Mouse (Mus musculus): ENCODE results near the gene Ywhah. TPM values are rescaled to one million over a fixed set of nuclear protein-coding genes. Genes with fewer than 3 reads are reported as not detected.
"Not testable (repeated sequence)": the region's sequence is repeated elsewhere in the genome, so short reads cannot be mapped to it uniquely, and the experiment has no call there.

Gene Ywhah
- polyA plus RNA-seq, 1 experiment from 2014 or later: 470 TPM

- no peak overlapping the region for H3K4me2 ChIP-seq
- H3K9me3 ChIP-seq (replicated peaks): no peaks in the 10 kb centered on the region
- H3K9ac ChIP-seq: no peak overlapping the region
- H3K4me3 ChIP-seq: no peak overlapping the region
- H3K27ac ChIP-seq: no peak overlapping the region
- 0 out of 2 replicates have a peak, but pooled peaks cover 4% of the 10 kb centered on the region for H3K27me3 ChIP-seq
- WGBS: 79% methylated on average over 5 of the region's 5 CpGs
- no peaks in the 10 kb centered on the region for H3K36me3 ChIP-seq (ENCODE audit: poor library complexity, severe bottlenecking)
- peaks cover 29% of the 10 kb centered on the region for H3K4me1 ChIP-seq
- ATAC-seq: no peak
Observed at GRCm38 (mm10) chr5:33015579-33015978, 3.0 kb upstream of the Ywhah start.

GRCm38 (mm10) chr5:33018189-33018560 lies 441 bp upstream of the Ywhah start:
- no peak for ATAC-seq
- H3K4me3 ChIP-seq: peak overlapping the region; percentile 86
- H3K9me3 ChIP-seq (replicated peaks): no peaks in the 10 kb centered on the region
- H3K27me3 ChIP-seq: no peaks in the 10 kb centered on the region
- peaks cover 7% of the 10 kb centered on the region; the same call in 1 of the 2 replicates for H3K36me3 ChIP-seq (ENCODE audit: poor library complexity, severe bottlenecking)
- peak overlapping the region; percentile 99 for H3K27ac ChIP-seq
- H3K4me2 ChIP-seq: peak overlapping the region; percentile 85
- WGBS: 3% methylated on average over 15 of the region's 15 CpGs
- peaks cover 37% of the 10 kb centered on the region for H3K4me1 ChIP-seq
- peak overlapping the region; percentile 89 for H3K9ac ChIP-seq

- H3K27ac ChIP-seq: peak overlapping the region; percentile 99
- H3K4me2 ChIP-seq: peak overlapping the region; percentile 93
- peak overlapping the region; percentile 98 for H3K9ac ChIP-seq
- ATAC-seq: no peak
- peaks cover 12% of the 10 kb centered on the region for H3K36me3 ChIP-seq (ENCODE audit: poor library complexity, severe bottlenecking)
- WGBS: 0% methylated on average over 12 of the region's 12 CpGs
- peaks cover 42% of the 10 kb centered on the region for H3K4me1 ChIP-seq
- H3K9me3 ChIP-seq (replicated peaks): no peaks in the 10 kb centered on the region
- H3K4me3 ChIP-seq: peak overlapping the region; percentile 86
- H3K27me3 ChIP-seq: no peaks in the 10 kb centered on the region
Observed at GRCm38 (mm10) chr5:33019426-33019821, 808 bp downstream of the Ywhah start.

- Histone ChIP-seq H3K9ac (no peak overlapping the region), H3K4me1 (peaks cover 44% of the 10 kb centered on the region), H3K4me3 (no peak overlapping the region), H3K27me3 (no peaks in the 10 kb centered on the region), H3K36me3 (ENCODE audit: poor library complexity, severe bottlenecking) (peaks cover 28% of the 10 kb centered on the region), H3K9me3 (replicated peaks) (no peaks in the 10 kb centered on the region), H3K27ac (no peak overlapping the region), H3K4me2 (peak overlapping the region; percentile 34)
- no peak for ATAC-seq
- WGBS: 86% methylated on average over 2 of the region's 2 CpGs
Observed at GRCm38 (mm10) chr5:33021622-33022021, 3.0 kb downstream of the Ywhah start.

GRCm38 (mm10) chr5:33023337-33023736 lies 4.7 kb downstream of the Ywhah start:
- H3K4me2 ChIP-seq: no peak overlapping the region
- peaks cover 38% of the 10 kb centered on the region for H3K4me1 ChIP-seq
- peaks cover 34% of the 10 kb centered on the region for H3K36me3 ChIP-seq (ENCODE audit: poor library complexity, severe bottlenecking)
- H3K27me3 ChIP-seq: no peaks in the 10 kb centered on the region
- ATAC-seq: no peak
- H3K4me3 ChIP-seq: no peak overlapping the region
- H3K9me3 ChIP-seq (replicated peaks): no peaks in the 10 kb centered on the region
- WGBS: 93% methylated on average over 4 of the region's 4 CpGs
- H3K9ac ChIP-seq: no peak overlapping the region
- H3K27ac ChIP-seq: no peak overlapping the region

GRCm38 (mm10) chr5:33024474-33024873 lies 5.9 kb downstream of the Ywhah start:
- Histone ChIP-seq H3K36me3 (ENCODE audit: poor library complexity, severe bottlenecking) (peaks cover 39% of the 10 kb centered on the region), H3K27ac (no peak overlapping the region), H3K4me2 (no peak overlapping the region), H3K27me3 (no peaks in the 10 kb centered on the region), H3K4me1 (peaks cover 42% of the 10 kb centered on the region), H3K9me3 (replicated peaks) (no peaks in the 10 kb centered on the region), H3K4me3 (no peak overlapping the region), H3K9ac (no peak overlapping the region)
- WGBS: 93% methylated on average over 5 of the region's 5 CpGs
- ATAC-seq: no peak

- no peaks in the 10 kb centered on the region for H3K27me3 ChIP-seq
- H3K9me3 ChIP-seq (replicated peaks): no peaks in the 10 kb centered on the region
- H3K4me3 ChIP-seq: no peak overlapping the region
- no peak for ATAC-seq
- no peak overlapping the region for H3K9ac ChIP-seq
- peaks cover 32% of the 10 kb centered on the region for H3K36me3 ChIP-seq (ENCODE audit: poor library complexity, severe bottlenecking)
- no peak overlapping the region for H3K27ac ChIP-seq
- H3K4me1 ChIP-seq: peaks cover 31% of the 10 kb centered on the region
- no peak overlapping the region for H3K4me2 ChIP-seq
- 79% methylated on average over 2 of the region's 2 CpGs for WGBS
Observed at GRCm38 (mm10) chr5:33028656-33029055, 10.0 kb downstream of the Ywhah start.

GRCm38 (mm10) chr5:33030425-33031175 lies 12.0 kb downstream of the Ywhah start:
- Histone ChIP-seq H3K4me2 (peak overlapping the region; percentile 19), H3K36me3 (ENCODE audit: poor library complexity, severe bottlenecking) (peaks cover 16% of the 10 kb centered on the region), H3K9ac (no peak overlapping the region)

GRCm38 (mm10) chr5:33032036-33032773 lies 13.6 kb downstream of the Ywhah start:
- 90% methylated on average over 10 of the region's 10 CpGs for WGBS
- peaks cover 11% of the 10 kb centered on the region for H3K36me3 ChIP-seq (ENCODE audit: poor library complexity, severe bottlenecking)
- no peak overlapping the region for H3K27ac ChIP-seq
- H3K9ac ChIP-seq: no peak overlapping the region
- no peak for ATAC-seq
- H3K4me3 ChIP-seq: no peak overlapping the region
- H3K9me3 ChIP-seq (replicated peaks): no peaks in the 10 kb centered on the region
- H3K27me3 ChIP-seq: no peaks in the 10 kb centered on the region
- H3K4me2 ChIP-seq: no peak overlapping the region
- peaks cover 29% of the 10 kb centered on the region for H3K4me1 ChIP-seq

More at GRCm38 (mm10) chr5:33030425-33031175, 12.0 kb downstream of the Ywhah start:
- ATAC-seq: peak; percentile 83
- Histone ChIP-seq H3K4me1 (peaks cover 29% of the 10 kb centered on the region), H3K4me3 (no peak overlapping the region), H3K27ac (peak overlapping the region; percentile 70), H3K27me3 (no peaks in the 10 kb centered on the region), H3K9me3 (replicated peaks) (no peaks in the 10 kb centered on the region)
- 44% methylated on average over 4 of the region's 4 CpGs for WGBS

GRCm38 (mm10) chr5:33033121-33033520 lies 14.5 kb downstream of the Ywhah start:
- under 1% methylated on average over 4 of the region's 4 CpGs for WGBS

GRCm38 (mm10) chr5:33033633-33034032 lies 15.0 kb downstream of the Ywhah start:
- not testable (repeated sequence) for H3K4me3 ChIP-seq; ATAC-seq; H3K36me3 ChIP-seq (ENCODE audit: poor library complexity, severe bottlenecking); H3K4me2 ChIP-seq; H3K27me3 ChIP-seq; H3K27ac ChIP-seq; H3K9ac ChIP-seq; H3K9me3 ChIP-seq (replicated peaks)
- peaks cover 29% of the 10 kb centered on the region for H3K4me1 ChIP-seq
- 61% methylated on average over 8 of the region's 8 CpGs for WGBS

More at GRCm38 (mm10) chr5:33033121-33033520, 14.5 kb downstream of the Ywhah start:
- Histone ChIP-seq H3K4me2 (no peak overlapping the region), H3K9ac (no peak overlapping the region), H3K4me3 (no peak overlapping the region), H3K4me1 (peaks cover 29% of the 10 kb centered on the region), H3K27ac (no peak overlapping the region), H3K27me3 (no peaks in the 10 kb centered on the region), H3K9me3 (replicated peaks) (no peaks in the 10 kb centered on the region), H3K36me3 (ENCODE audit: poor library complexity, severe bottlenecking) (peaks cover 7% of the 10 kb centered on the region)
- peak; percentile 71 for ATAC-seq

GRCm38 (mm10) chr5:33034100-33034499 lies 15.5 kb downstream of the Ywhah start:
- H3K27me3 ChIP-seq: no peaks in the 10 kb centered on the region

More at GRCm38 (mm10) chr5:33034100-33034499, 15.5 kb downstream of the Ywhah start:
- Histone ChIP-seq H3K9me3 (replicated peaks) (no peaks in the 10 kb centered on the region), H3K4me3 (no peak overlapping the region), H3K36me3 (ENCODE audit: poor library complexity, severe bottlenecking) (no peaks in the 10 kb centered on the region), H3K4me2 (no peak overlapping the region), H3K27ac (no peak overlapping the region), H3K9ac (0 out of 2 replicates have a peak overlapping the region, but pooled peaks have one; percentile 16), H3K4me1 (peaks cover 28% of the 10 kb centered on the region)
- ATAC-seq: no peak
- 24% methylated on average over 7 of the region's 7 CpGs for WGBS

All from forebrain, embryonic 13.5 days (tissue).